Mouse (Mus musculus) hindbrain, postnatal 0 days (tissue): ENCODE data around the gene Amph. TPM values are rescaled to one million over a fixed set of nuclear protein-coding genes. Genes with fewer than 3 reads are reported as not detected.

Source experiments
- ATAC-seq: fragments of 200-750 bp; cut with Nextera tagmentation; 2 replicates; pipeline ENCODE4 v1.8.0; 2017; ENCODE audit warnings: mild to moderate bottlenecking, moderate TSS enrichment, moderate library complexity
- DNase-seq: peaks from one replicate; pipeline ENCODE4 v3.0.0-alpha.2; 2015; ENCODE audit warnings: low spot score
- H3K27ac ChIP-seq: fragments of 300-500 bp; sonication (generic); 2 replicates; pipeline ENCODE4 v1.5.1; 2014; ENCODE audit warnings: mild to moderate bottlenecking
- H3K27me3 ChIP-seq: fragments of 300-500 bp; sonication (generic); 2 replicates; pipeline ENCODE4 v1.6.1; 2014; ENCODE audit warnings: low read length, mixed read lengths; ENCODE audit not compliant: insufficient read depth
- H3K36me3 ChIP-seq: fragments of 300-500 bp; sonication (generic); 2 replicates; pipeline ENCODE4 v1.6.1; 2014; ENCODE audit warnings: low read length, mixed read lengths; ENCODE audit not compliant: insufficient read depth
- H3K4me1 ChIP-seq: fragments of 300-500 bp; sonication (generic); 2 replicates; pipeline ENCODE4 v1.6.1; 2014; ENCODE audit warnings: antibody characterized with exemption, low read length, mixed read lengths; ENCODE audit not compliant: insufficient read depth
- H3K4me2 ChIP-seq: fragments of 300-500 bp; sonication (generic); 2 replicates; pipeline ENCODE4 v1.6.1; 2014; ENCODE audit warnings: low read depth, mild to moderate bottlenecking, low read length, moderate library complexity, mixed read lengths
- H3K4me3 ChIP-seq: fragments of 300-500 bp; sonication (generic); 2 replicates; pipeline ENCODE4 v1.5.1; 2014; ENCODE audit warnings: low read length
- H3K9ac ChIP-seq: fragments of 300-500 bp; sonication (generic); replicated peaks from 2 replicates; pipeline ENCODE4 v1.6.1; 2014; ENCODE audit warnings: mild to moderate bottlenecking, low read length, moderate library complexity, mixed read lengths
- H3K9me3 ChIP-seq: fragments of 300-500 bp; sonication (generic); 2 replicates; pipeline ENCODE4 v1.6.1; 2016; ENCODE audit warnings: low read length, mixed read lengths
- CTCF ChIP-seq: IDR thresholded peaks from 2 replicates; pipeline ENCODE4 v1.5.1; 2016; ENCODE audit warnings: antibody characterized with exemption, control low read depth, low read depth
- WGBS: fragments of 180-500 bp; shearing (Covaris S2); extraction: QIAGEN DNeasy Blood & Tissue Kit; methylation state at CpG from one replicate; pipeline ENCODE4 v1.1.7; 2014; 5-methylcytosine and 5-hydroxymethylcytosine counted together
- polyA plus RNA-seq: library from polyadenylated mRNA; unstranded; fragments of >200 nt; fragmentation: Nextera tagmentation; extraction: Ambion mirVana; gene quantifications from 2 replicates; pipeline ENCODE4 v1.2.1, GENCODE M21; 2015
- total RNA-seq: library from RNA; depleted of rRNA; stranded (reverse); fragments of >200 nt; gene quantifications from 2 replicates; pipeline ENCODE4 v1.2.3, GENCODE M21; 2014

Amph gene
- total and polyA plus RNA-seq, 2 experiments from 2014 or later: 65.1 to 114 TPM

GRCm38 (mm10) chr13:19025091-19025688 is 77.2 kb downstream of the Amph start:
- Histone ChIP-seq H3K4me2 (no peak overlapping the region), H3K9me3 (no peaks in the 10 kb centered on the region), H3K27me3 (no peaks in the 10 kb centered on the region), H3K36me3 (no peaks in the 10 kb centered on the region), H3K9ac (no peak overlapping the region), H3K27ac (0 out of 2 replicates have a peak overlapping the region, but pooled peaks have one; percentile 34), H3K4me1 (peaks cover 4% of the 10 kb centered on the region), H3K4me3 (no peak overlapping the region)
- 56% methylated on average over 2 of the region's 2 CpGs for WGBS
- no peak for ATAC-seq
- peak; percentile 40 for DNase-seq
- TF ChIP-seq CTCF: no peak

GRCm38 (mm10) chr13:19025906-19026305 is 77.9 kb downstream of the Amph start:
- no peak for DNase-seq
- H3K27me3 ChIP-seq: no peaks in the 10 kb centered on the region

GRCm38 (mm10) chr13:19026923-19027322 is 78.9 kb downstream of the Amph start:
- H3K36me3 ChIP-seq: no peaks in the 10 kb centered on the region
- ATAC-seq: no peak
- no peak overlapping the region for H3K4me2 ChIP-seq
- peaks cover 7% of the 10 kb centered on the region for H3K4me1 ChIP-seq
- H3K9ac ChIP-seq: no peak overlapping the region
- no peak for TF ChIP-seq CTCF
- no peaks in the 10 kb centered on the region for H3K27me3 ChIP-seq
- 76% methylated on average over 3 of the region's 3 CpGs for WGBS
- H3K9me3 ChIP-seq: no peaks in the 10 kb centered on the region
- DNase-seq: no peak
- no peak overlapping the region for H3K4me3 ChIP-seq
- H3K27ac ChIP-seq: 0 out of 2 replicates have a peak overlapping the region, but pooled peaks have one; percentile 46

More at GRCm38 (mm10) chr13:19025906-19026305, 77.9 kb downstream of the Amph start:
- Histone ChIP-seq H3K4me2 (no peak overlapping the region), H3K4me3 (no peak overlapping the region), H3K4me1 (peaks cover 4% of the 10 kb centered on the region), H3K36me3 (no peaks in the 10 kb centered on the region), H3K9me3 (no peaks in the 10 kb centered on the region), H3K27ac (0 out of 2 replicates have a peak overlapping the region, but pooled peaks have one; percentile 34), H3K9ac (no peak overlapping the region)
- no peak for TF ChIP-seq CTCF
- WGBS: 63% methylated on average over 4 of the region's 4 CpGs
- ATAC-seq: no peak

GRCm38 (mm10) chr13:19027766-19028350 is 79.9 kb downstream of the Amph start:
- peak overlapping the region; percentile 54; the same call in 1 of the 2 replicates for H3K27ac ChIP-seq
- H3K4me2 ChIP-seq: no peak overlapping the region
- 41% methylated on average over 6 of the region's 6 CpGs for WGBS
- H3K36me3 ChIP-seq: no peaks in the 10 kb centered on the region
- ATAC-seq (peak; percentile 80), DNase-seq (peak; percentile 71)
- H3K4me3 ChIP-seq: no peak overlapping the region
- H3K27me3 ChIP-seq: no peaks in the 10 kb centered on the region
- H3K9me3 ChIP-seq: no peaks in the 10 kb centered on the region
- TF ChIP-seq CTCF: no peak
- H3K4me1 ChIP-seq: peaks cover 9% of the 10 kb centered on the region
- H3K9ac ChIP-seq: no peak overlapping the region

GRCm38 (mm10) chr13:19031916-19032688 is 84.1 kb downstream of the Amph start:
- Histone ChIP-seq H3K27me3 (no peaks in the 10 kb centered on the region), H3K36me3 (no peaks in the 10 kb centered on the region), H3K9ac (no peak overlapping the region), H3K9me3 (no peaks in the 10 kb centered on the region), H3K27ac (no peak overlapping the region), H3K4me2 (no peak overlapping the region), H3K4me1 (peaks cover 9% of the 10 kb centered on the region), H3K4me3 (no peak overlapping the region)
- 56% methylated on average over 8 of the region's 8 CpGs for WGBS
- DNase-seq (peak; percentile 24), ATAC-seq (no peak)
- TF ChIP-seq CTCF: no peak

- H3K27ac ChIP-seq: no peak overlapping the region
- no peak overlapping the region for H3K4me2 ChIP-seq
- no peak overlapping the region for H3K4me3 ChIP-seq
- ATAC-seq (no peak), DNase-seq (no peak)
- H3K9ac ChIP-seq: no peak overlapping the region
- no peaks in the 10 kb centered on the region for H3K9me3 ChIP-seq
- no peaks in the 10 kb centered on the region for H3K36me3 ChIP-seq
- no peaks in the 10 kb centered on the region for H3K27me3 ChIP-seq
- WGBS: 65% methylated on average over 1 of the region's 1 CpGs
- no peak for TF ChIP-seq CTCF
- H3K4me1 ChIP-seq: no peaks in the 10 kb centered on the region
Measured at GRCm38 (mm10) chr13:19052090-19052489, 104.1 kb downstream of the Amph start.
